Mouse (Mus musculus) olfactory bulb, adult 2 months (tissue): ENCODE results near the gene Rplp0.

ENCODE experiments used
- CTCF ChIP-seq: fragments of 200-500 bp; IDR thresholded peaks from 2 replicates; pipeline ENCODE4 v1.5.1; 2012; ENCODE audit warnings: low read depth, mild to moderate bottlenecking, low read length, moderate library complexity; ENCODE audit not compliant: insufficient read depth
- POLR2A ChIP-seq: fragments of 200-500 bp; IDR thresholded peaks from 2 replicates; pipeline ENCODE4 v1.6.1; 2012; ENCODE audit warnings: mild to moderate bottlenecking, low read depth, low read length, moderate library complexity; ENCODE audit not compliant: insufficient read depth

GRCm38 (mm10) chr5:115586780-115587179 lies 27.5 kb downstream of the Rplp0 start:
- TF ChIP-seq CTCF (no peak), POLR2A (no peak)
